In genomic region chr13:26150426-26150825, GRCm38 (mm10) we compare ENCODE assay signal across 15 mouse cellular contexts.
"Had no signal": no experiment of that assay in that cellular context is flagged by ENCODE, and none has a peak within 500 bp of the region (broad histone marks: within the 10 kb centered on the region; RNA-seq: fewer than 3 reads in every experiment).

No protein-coding gene starts in this region.

- H3K36me3 ChIP-seq: kidney, embryonic 15.5 days; limb, embryonic 10.5 days; liver, embryonic 15.5 days; midbrain, embryonic 12.5 days had no signal

- H3K9ac ChIP-seq: kidney, embryonic 15.5 days; liver, embryonic 15.5 days; midbrain, embryonic 12.5 days had no signal

- H3K4me1 ChIP-seq: kidney, embryonic 15.5 days; liver, embryonic 15.5 days; megakaryocyte, embryonic 14.5 days had no signal

- H3K27me3 ChIP-seq: kidney, embryonic 15.5 days; liver, embryonic 15.5 days; megakaryocyte, embryonic 14.5 days; midbrain, embryonic 12.5 days had no signal

- H3K27ac ChIP-seq: kidney, embryonic 15.5 days; limb, embryonic 10.5 days; liver, embryonic 15.5 days; macrophage; midbrain, embryonic 12.5 days; stomach, postnatal 0 days had no signal

- H3K4me3 ChIP-seq: kidney, embryonic 15.5 days; limb, embryonic 10.5 days; liver, embryonic 15.5 days; megakaryocyte, embryonic 14.5 days; midbrain, embryonic 12.5 days had no signal

- H3K9me3 ChIP-seq: kidney, embryonic 15.5 days; limb, embryonic 10.5 days; liver, embryonic 15.5 days; midbrain, embryonic 12.5 days had no signal

- DNase-seq: kidney, adult 2 months; kidney, postnatal 14 days; lung, adult 2 months; lung, postnatal 10 days; thymus, adult 18-20 months; thymus, postnatal 14 days had no signal

- H3K4me2 ChIP-seq: kidney, embryonic 15.5 days; liver, embryonic 11.5 days; liver, embryonic 15.5 days; midbrain, embryonic 12.5 days had no signal

- ATAC-seq: intestine, embryonic 16.5 days had no signal
